Mouse (Mus musculus): ENCODE measurements around the gene Cd2ap.
"Not testable (repeated sequence)": the region's sequence is repeated elsewhere in the genome, so short reads cannot be mapped to it uniquely, and the experiment has no call there.

Gene Cd2ap

DNA sequence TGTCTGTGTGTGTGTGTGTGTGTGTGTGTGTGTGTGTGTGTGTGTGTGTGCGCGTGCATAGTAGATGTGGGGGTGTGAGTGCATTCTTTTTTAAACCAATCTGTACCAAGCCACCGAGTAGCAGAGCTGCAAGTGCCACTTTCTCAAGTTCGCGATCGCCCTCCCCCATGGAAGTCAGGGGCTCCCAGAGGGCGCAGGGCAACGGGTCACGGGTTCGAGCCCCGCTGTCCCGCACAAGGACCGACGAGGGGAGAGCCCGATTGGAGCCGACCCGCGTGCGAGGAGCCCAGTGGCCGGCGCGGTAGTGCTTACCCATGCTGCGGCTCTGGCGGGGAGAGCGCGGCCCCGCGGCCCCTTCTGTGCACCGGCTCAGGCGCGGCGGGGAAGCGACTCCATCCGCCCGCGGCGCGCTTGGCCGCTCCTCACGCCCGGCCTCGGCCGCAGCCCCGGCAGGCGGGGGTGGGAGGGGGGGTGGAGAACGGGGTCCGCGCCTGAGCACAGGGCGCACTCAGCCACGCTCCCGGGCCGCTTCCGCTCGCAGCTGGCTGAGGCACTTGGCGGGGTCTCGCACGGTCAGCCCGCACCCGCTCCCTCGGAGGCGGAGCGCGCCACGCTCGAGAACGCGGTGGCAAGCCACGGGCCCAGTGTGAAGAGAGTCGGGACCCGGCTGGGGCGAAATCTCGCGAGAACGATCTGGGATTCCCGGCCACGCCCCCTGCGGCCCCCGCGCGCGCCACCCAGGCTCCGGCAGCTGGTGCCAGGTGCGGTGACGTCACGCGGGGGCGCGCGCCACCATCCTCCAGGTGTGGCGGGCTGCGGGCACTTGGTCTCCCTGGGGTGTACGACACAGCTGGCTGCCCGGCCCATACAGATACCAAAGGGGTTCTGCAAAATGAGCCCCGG, at the start of gene Cd2ap:
Gene Cd2ap (minus strand): TSS at position 665 of the 903 bp plus-strand sequence.
- DNase-seq, result peak; percentile 99

DNA sequence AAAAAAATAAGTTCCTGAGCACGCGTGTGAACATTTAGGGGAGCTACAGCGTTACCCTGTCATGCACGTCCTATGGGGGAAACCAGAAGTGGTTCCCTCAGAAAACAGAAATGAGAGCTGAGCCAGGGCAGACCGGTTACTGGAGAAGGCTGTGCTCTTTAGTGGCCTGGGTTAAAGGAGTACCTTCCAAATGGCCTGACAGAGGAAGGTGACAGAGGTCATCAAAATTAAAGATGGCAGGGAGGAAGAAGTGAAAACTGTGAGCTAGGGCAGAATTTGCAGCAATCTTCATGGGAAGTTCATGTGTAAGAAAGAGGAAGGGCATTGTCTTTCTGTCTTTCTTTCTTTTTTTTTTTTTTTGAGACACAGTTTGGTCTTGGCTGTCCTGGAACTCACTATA, 48.3 kb upstream of the Cd2ap start:
- no peak for DNase-seq

DNA sequence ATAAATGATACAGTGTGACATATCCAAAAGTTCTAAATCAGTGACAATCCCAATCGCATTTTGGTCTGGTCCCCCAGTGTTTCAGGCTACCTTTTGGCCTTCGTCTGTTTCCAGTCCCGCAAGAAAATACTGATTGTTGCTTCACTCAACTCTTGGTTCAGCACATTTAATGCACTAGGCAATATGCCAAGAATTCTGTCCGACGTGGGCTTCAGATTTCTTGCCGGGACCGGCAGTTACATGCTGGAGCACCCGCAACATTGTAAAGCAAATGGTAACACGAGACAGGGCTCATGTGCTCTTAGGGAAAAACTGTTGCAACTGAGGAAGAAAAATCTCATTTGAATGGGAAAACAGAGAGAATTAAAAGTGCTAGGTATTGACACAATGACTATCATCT, 42.3 kb upstream of the Cd2ap start:
- DNase-seq, result no peak

DNA sequence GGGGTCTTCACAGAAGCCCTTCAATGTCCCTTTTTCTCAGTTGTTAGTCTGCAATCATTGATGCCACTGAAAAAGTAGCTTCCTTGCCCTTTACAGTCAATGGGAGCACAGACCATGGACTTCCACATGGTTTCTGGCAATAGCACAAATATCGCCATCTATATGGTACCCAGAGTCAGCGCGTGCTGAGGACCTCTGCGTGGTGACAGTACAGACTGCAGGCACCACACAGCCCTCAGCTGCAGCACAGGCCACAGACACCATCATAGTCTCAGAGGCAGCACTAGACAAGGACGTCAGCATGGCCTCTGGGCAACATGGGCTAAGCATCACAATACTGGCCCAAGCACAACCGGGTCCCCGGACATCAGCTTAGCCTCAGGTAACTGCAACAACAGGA, 38.3 kb upstream of the Cd2ap start:
- DNase-seq, result no peak

GRCm38 (mm10) chr17:42912193-42912592, 35.7 kb upstream of the Cd2ap start:
- no peak for DNase-seq

DNA sequence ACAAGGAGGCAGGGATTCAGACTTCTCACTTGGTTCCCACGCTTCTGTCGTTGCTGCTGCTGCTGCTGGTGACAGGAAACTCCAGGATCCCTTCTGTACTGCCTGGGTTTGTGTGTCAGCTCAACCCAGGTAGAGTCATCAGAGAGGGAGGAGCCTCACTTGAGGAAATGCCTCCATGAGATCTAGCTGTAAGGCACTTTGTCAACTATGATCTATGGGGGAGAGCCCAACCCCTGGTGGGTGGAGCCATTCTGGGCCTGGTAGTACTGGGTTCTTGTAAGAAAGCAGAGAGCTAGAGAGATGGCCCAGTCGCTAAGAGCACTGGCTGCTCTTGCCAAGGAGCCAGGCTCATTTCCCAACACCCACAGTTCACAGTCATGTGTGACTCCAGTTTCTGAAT, 34.0 kb upstream of the Cd2ap start:
- DNase-seq, result no peak

DNA sequence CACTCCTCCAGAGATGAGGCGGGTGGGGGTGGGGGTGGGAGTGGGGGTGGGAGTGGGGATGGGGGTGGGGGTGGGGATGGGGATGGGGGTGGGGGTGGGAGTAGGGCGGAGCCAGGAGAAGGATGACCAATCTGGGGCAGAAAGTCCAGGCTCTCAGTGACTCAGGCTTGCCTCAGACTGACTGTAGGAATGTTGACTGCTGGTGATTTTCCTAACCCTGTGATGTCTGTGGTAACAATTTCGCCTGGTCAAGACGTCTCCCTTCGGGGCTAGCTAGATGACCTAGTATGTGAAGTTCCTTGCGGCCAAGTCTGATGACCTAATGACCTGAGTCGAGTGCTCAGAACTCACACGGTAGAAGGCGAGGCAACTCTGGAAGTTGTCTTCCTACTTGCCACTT, 32.9 kb upstream of the Cd2ap start:
- DNase-seq, result no peak

DNA sequence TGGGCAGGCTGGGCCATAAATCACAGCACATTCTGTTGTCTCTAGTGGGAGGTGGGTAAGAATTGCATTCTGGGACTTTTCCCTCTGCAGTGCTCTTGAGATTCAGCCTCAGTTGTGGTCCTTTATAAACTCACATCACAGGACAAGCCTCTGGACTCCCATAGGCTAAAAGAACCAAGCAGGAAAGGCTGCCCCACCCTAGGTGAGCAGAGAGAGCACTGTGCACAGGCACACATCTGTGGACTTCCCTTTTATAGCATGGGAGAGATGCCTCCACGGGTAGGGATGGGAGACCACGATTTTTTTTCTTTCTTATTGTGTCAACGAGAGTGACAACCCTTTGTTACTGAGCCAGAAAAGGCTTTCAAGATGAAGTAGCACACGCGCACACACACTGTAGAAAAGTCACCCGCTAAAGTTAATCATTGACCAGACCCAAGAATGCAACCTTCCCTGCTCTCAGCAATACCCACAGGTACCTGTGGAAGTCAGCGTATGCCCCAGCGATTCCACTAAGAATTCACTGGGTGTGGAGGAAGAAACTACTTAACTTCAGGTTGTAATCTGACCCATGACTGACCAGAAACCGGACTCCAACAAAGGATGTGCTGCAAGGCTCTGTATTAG, 32.4 kb upstream of the Cd2ap start:
- DNase-seq, result no peak

DNA sequence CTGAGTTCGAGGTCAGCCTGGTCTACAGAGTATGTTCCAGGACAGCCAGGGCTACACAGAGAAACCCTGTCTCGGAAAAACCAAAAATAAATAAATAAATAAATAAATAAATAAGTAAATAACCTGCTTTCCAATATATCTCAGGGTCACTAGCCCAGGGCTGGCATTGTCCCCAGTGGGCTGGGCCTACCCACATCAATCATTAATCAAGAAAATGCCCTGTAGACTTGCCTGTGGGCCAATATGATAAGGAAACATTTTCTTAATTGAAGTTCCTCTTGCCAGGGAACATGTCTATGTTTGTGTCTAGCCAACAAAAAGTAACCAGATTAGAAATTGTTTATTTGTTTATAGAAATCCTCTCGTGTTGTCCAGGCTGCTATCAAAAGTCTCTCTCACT, 31.7 kb upstream of the Cd2ap start:
- DNase-seq, result no peak

GRCm38 (mm10) chr17:42906456-42906855, 30.0 kb upstream of the Cd2ap start:
- DNase-seq, result not testable (repeated sequence)

DNA sequence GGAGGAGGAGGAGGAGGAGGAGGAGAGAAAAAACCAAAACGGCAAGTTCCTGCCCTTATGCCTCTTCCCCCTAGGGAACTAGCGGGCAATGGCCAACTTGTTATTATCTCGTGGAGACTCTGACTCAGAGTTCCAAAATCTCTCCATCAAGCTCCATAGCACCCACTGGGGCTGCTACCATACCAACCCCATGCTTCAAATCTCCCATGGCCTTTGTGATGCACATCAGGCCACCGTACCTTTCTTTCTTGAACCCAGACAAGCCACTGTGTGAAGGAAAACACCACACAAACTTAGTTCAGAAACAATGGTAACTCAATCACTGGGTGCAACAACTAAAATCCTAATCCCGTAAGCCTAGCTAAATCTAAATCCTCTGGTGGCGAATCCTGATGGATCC, 29.5 kb upstream of the Cd2ap start:
- DNase-seq, result no peak

GRCm38 (mm10) chr17:42900795-42901194, 24.3 kb upstream of the Cd2ap start:
- DNase-seq, result no peak

- DNase-seq, result peak; percentile 15
These were observed 10.8 kb upstream of the Cd2ap start for GRCm38 (mm10) chr17:42887282-42887707.

- DNase-seq, result no peak
These were observed 8.6 kb upstream of the Cd2ap start for GRCm38 (mm10) chr17:42885091-42885501.

DNA sequence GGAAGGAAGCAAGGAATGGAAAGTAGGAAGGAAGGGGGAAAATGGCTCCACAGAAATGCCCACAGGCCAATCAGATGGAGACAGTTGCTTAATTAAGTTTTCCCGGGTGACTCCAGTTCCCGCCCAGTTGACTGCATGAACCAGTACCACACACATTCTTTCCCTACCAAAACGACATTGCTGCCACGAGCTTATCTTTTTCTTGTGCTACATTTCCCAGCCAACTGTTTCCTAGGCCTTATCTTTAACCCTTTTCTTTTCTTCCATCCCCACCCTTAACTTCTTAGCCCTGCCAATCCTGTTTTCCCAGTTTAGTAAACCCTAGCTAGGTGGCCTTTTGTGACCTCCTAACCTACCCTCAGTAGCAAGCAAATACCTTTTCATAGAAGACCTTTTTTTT, 7.9 kb upstream of the Cd2ap start:
- DNase-seq, result no peak

DNA sequence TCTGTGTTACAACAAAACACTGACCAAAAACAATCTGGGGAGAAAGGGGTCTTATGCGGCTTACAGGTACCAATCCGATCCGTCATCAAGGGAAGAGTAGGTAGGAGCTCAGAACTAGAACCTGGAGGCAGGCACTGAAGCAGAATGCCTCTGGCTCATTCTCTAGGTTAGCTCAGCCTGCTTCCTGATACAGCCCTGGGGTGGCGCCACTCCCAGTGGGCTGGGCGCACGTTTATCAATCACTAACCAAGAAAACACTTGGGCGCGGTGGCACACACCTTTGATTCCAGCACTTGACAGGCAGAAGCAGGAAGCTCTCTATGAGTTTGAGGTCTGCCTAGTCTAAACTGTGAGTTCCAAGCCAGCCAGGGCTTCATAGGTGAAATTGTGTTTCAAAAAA, 7.3 kb upstream of the Cd2ap start:
- DNase-seq, result no peak

GRCm38 (mm10) chr17:42883315-42883714, 6.8 kb upstream of the Cd2ap start:
- DNase-seq, result no peak

- DNase-seq, result no peak
These were observed 6.4 kb upstream of the Cd2ap start for GRCm38 (mm10) chr17:42882873-42883272.

DNA sequence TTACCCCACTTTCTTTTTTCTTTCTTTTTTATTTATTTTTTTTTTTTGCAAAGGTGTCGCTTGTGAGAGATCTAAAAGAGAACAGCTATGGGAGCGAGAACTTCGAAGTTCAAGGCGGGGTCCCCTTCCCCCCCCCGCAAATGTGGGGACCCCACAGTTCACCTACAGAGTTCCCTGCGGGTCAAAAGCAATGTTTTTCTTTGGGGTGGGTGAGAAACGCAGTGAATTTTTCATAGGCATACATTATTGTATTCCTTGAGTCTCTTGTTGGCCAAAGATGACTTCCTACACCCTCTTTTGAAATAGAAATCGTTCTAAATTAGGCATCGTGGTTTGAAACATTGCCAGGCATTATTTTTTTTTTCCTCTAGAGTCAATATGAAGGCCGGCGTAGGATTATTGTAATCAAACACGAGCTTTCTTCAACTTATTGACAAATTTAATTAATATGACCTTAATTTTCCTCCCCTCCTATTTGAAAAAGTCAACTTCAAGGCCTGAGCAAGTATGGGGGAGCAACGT, 500 bp upstream of the Cd2ap start:
- DNase-seq, result no peak

DNA sequence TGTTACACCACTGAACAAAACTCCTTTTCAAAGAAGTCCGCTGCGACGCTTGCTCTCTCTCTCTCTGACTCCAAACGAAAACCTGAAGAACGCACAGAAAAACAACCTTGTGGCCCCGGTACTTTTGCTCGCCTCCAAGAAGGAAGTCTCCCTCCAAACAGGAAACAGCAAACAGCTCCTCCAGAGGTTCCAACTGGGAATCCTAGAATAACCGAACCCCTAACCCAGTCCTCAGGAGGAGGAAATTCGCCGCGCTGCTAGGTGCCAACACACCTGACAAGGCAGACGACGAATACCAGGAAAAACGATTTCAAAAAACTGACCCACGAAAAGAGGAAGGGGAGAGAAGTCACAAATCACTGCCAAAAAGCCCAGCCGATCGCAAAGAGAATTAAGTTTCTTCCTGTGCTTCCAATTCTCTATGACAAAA, 879 bp downstream of the Cd2ap start:
- DNase-seq, result peak; percentile 58

DNA sequence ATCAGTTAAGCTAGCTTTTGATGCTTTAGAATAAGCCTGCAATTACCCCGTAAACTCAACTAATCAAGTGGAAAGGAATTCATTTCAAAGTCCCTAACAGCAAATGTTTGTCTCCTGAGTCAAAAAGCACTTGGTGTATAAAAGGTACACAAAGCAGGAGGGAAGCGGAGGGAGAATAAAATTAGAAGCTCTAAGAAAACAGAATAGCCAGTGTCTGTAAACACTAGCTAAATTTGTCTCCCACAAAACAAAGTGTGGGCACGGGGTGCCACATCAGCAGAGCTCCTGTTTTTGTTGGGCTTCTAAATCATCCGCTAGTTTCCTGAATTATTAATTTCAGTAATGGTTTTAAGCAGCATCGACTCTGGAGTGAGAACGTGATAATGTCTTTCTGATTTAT, 1.4 kb downstream of the Cd2ap start:
- DNase-seq, result no peak

- DNase-seq, result no peak
These were observed 6.0 kb downstream of the Cd2ap start for GRCm38 (mm10) chr17:42870465-42870864.

GRCm38 (mm10) chr17:42863186-42863585, 13.3 kb downstream of the Cd2ap start:
- no peak for DNase-seq

- DNase-seq, result peak; percentile 22
These were observed 16.1 kb downstream of the Cd2ap start for GRCm38 (mm10) chr17:42860370-42860769.

Data from thymus, postnatal 25 days (tissue).